Mouse (Mus musculus) embryonic fibroblast, embryonic 13.5 days (primary cell): ENCODE results near the gene Tle6.
A peak's percentile ranks its signal among the peaks of the same experiment; 100 is the strongest.

Source experiments
- CTCF ChIP-seq: IDR thresholded peaks from 2 replicates; pipeline ENCODE4 v1.5.1; 2011; ENCODE audit warnings: mild to moderate bottlenecking, control low read depth, low read length, moderate library complexity, borderline replicate concordance; ENCODE audit not compliant: insufficient read depth
- POLR2A ChIP-seq: IDR thresholded peaks from 2 replicates; pipeline ENCODE4 v1.6.1; 2011; ENCODE audit warnings: low read depth, mild to moderate bottlenecking, control low read depth, low read length, moderate library complexity

- TF ChIP-seq CTCF: no peak
- peak; percentile 43; the same call in 1 of the 2 replicates for TF ChIP-seq POLR2A
These were observed 40.0 kb downstream of the Tle6 start for GRCm38 (mm10) chr10:81560719-81561459.
